In the genomic region with DNA sequence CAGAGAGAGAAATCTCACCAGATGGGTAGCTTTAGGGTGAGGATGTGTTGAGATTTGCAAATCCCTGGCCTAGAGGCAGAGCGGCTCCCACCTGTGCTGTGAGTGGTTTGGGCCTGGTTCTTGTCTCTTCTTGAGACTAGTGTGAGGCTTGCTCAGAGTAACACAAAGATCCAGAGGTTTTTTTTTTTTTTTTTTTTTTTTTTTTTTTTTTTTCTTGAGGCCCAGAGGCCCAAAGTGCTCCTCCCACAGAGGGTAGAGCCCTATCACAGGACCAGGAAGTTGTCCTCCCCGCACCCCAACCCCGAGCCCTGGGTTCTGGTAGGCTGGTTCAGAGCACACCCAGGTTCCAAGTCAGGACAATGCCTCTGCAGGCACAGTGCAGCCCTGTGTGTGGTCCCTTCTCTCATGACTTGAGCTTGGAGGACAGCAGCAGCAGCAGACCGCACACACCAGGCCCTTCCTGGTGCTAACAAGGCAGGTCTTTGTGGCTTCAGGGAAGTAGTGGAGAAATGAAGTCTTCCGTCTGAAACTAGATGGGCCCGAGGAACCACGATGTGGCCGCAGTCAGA, we compare ENCODE assay signal across 14 mouse cellular contexts. TPM values are rescaled to one million over a fixed set of nuclear protein-coding genes. Genes with fewer than 3 reads are reported as not detected.
DNase-seq lines count a peak whose midpoint lies in the region; ATAC-seq and TF ChIP-seq lines count a peak whose summit lies in the region.
"Had no signal": no experiment of that assay in that cellular context is flagged by ENCODE, and none has a peak within 500 bp of the region (broad histone marks: within the 10 kb centered on the region; RNA-seq: fewer than 3 reads in every experiment).

No protein-coding gene starts in this region.

- H3K9me3 ChIP-seq in CH12.LX (replicated peaks; ENCODE audit: low read length), result no peaks in the 10 kb centered on the region
- no peaks in the 10 kb centered on the region for H3K9me3 ChIP-seq in embryonic facial prominence, embryonic 12.5 days
- H3K9me3 ChIP-seq in limb, embryonic 12.5 days, result no peaks in the 10 kb centered on the region
- H3K9me3 ChIP-seq: megakaryocyte, embryonic 14.5 days had no signal

- H3K4me2 ChIP-seq in CH12.LX (ENCODE audit: insufficient read depth, low read depth, poor library complexity, severe bottlenecking), result no peak overlapping the region
- no peak overlapping the region for H3K4me2 ChIP-seq in embryonic facial prominence, embryonic 12.5 days (replicated peaks)
- H3K4me2 ChIP-seq in limb, embryonic 12.5 days, result no peak overlapping the region

- H3K4me3 ChIP-seq in CH12.LX (replicated peaks in 1 of 3; ENCODE audit: low read depth in 2 of 3, low read length in 2 of 3, poor library complexity in 1 of 3), result no peak overlapping the region
- H3K4me3 ChIP-seq in embryonic facial prominence, embryonic 12.5 days, result no peak overlapping the region
- H3K4me3 ChIP-seq in limb, embryonic 12.5 days (replicated peaks), result no peak overlapping the region
- H3K4me3 ChIP-seq: megakaryocyte, embryonic 14.5 days had no signal

- in situ Hi-C loops in CH12.LX (cut with MboI; ENCODE audit: low pct_ligation_motif_present, low pct_unique_long_range_greater_than_20kb, low sequenced_read_pairs), result no loop called here

- DNase-seq in CH12.LX (ENCODE audit: extremely low read depth) (no peak), ES-CJ7 (ENCODE audit: low read depth, low spot score) (peak; percentile 96)
- DNase-seq in urinary bladder, postnatal 36 days (ENCODE audit: low spot score in 2 of 2), result no peak
- no peak for DNase-seq in adrenal gland, postnatal 25 days
- no peak for DNase-seq in frontal cortex, postnatal 36 days (ENCODE audit: low spot score in 2 of 2)
- DNase-seq in left cerebral cortex, adult 9 months (ENCODE audit: low spot score in 2 of 2), result no peak
- DNase-seq: cerebellum, postnatal 10 days; gastrocnemius, postnatal 14 days; kidney, postnatal 25 days; right cerebral cortex, postnatal 4 days had no signal

- TF ChIP-seq CTCF in CH12.LX (conservative IDR thresholded peaks at IDR 0.05 in 1 of 2, IDR thresholded peaks at IDR 0.05 in 1 of 2; ENCODE audit: low read depth in 2 of 2, low read length in 2 of 2), result no peak

- no peak for TF ChIP-seq EP300 in CH12.LX (IDR thresholded peaks at IDR 0.05; ENCODE audit: low read length)

- no peak for TF ChIP-seq RAD21 in CH12.LX (IDR thresholded peaks at IDR 0.05; ENCODE audit: low read depth, low read length)

- no peaks in the 10 kb centered on the region for H3K36me3 ChIP-seq in CH12.LX (replicated peaks in 1 of 2; ENCODE audit: control insufficient read depth in 1 of 2, insufficient read depth in 1 of 2, low read length in 1 of 2)
- no peaks in the 10 kb centered on the region for H3K36me3 ChIP-seq in embryonic facial prominence, embryonic 12.5 days
- no peaks in the 10 kb centered on the region for H3K36me3 ChIP-seq in limb, embryonic 12.5 days

- no peaks in the 10 kb centered on the region for H3K79me2 ChIP-seq in CH12.LX (replicated peaks; ENCODE audit: control insufficient read depth, extremely low read depth, insufficient read depth, poor library complexity, severe bottlenecking)

- TF ChIP-seq POLR2A in CH12.LX (IDR thresholded peaks at IDR 0.05; ENCODE audit: low read depth, low read length), result no peak

- no peak overlapping the region for H3K27ac ChIP-seq in CH12.LX (ENCODE audit: insufficient read depth, low read depth)
- 0 out of 2 replicates have a peak overlapping the region, but pooled peaks have one; percentile 17 for H3K27ac ChIP-seq in embryonic facial prominence, embryonic 12.5 days
- H3K27ac ChIP-seq in limb, embryonic 12.5 days, result peak overlapping the region; percentile 35; the same call in 1 of the 2 replicates

- WGBS in embryonic facial prominence, embryonic 12.5 days, result 52% methylated on average over 8 of the region's 8 CpGs
- WGBS in limb, embryonic 12.5 days, result 72% methylated on average over 8 of the region's 8 CpGs

- H3K27me3 ChIP-seq in CH12.LX (replicated peaks), result peaks cover 89% of the 10 kb centered on the region
- peaks cover 3% of the 10 kb centered on the region for H3K27me3 ChIP-seq in embryonic facial prominence, embryonic 12.5 days
- H3K27me3 ChIP-seq in limb, embryonic 12.5 days, result 0 out of 2 replicates have a peak, but pooled peaks cover 8% of the 10 kb centered on the region

- no peaks in the 10 kb centered on the region for H3K4me1 ChIP-seq in CH12.LX (ENCODE audit: control insufficient read depth in 1 of 2, insufficient read depth in 2 of 2)
- H3K4me1 ChIP-seq in embryonic facial prominence, embryonic 12.5 days, result peaks cover 22% of the 10 kb centered on the region
- H3K4me1 ChIP-seq in limb, embryonic 12.5 days (replicated peaks), result peaks cover 61% of the 10 kb centered on the region
- H3K4me1 ChIP-seq: megakaryocyte, embryonic 14.5 days had no signal

- dilution Hi-C loops in CH12.LX (cut with MboI; ENCODE audit: extremely low pct_ligation_motif_present, extremely low pct_unique_long_range_greater_than_20kb, low sequenced_read_pairs), result no loop called here

- H3K9ac ChIP-seq in CH12.LX (ENCODE audit: insufficient read depth, low read depth), result no peak overlapping the region
- H3K9ac ChIP-seq in embryonic facial prominence, embryonic 12.5 days, result no peak overlapping the region
- no peak overlapping the region for H3K9ac ChIP-seq in limb, embryonic 12.5 days (replicated peaks)

- no peak for ATAC-seq in embryonic facial prominence, embryonic 12.5 days (ENCODE audit: insufficient number of reproducible peaks, insufficient read depth, low FRiP score, low TSS enrichment)
- peak; percentile 27 for ATAC-seq in limb, embryonic 12.5 days (ENCODE audit: insufficient number of reproducible peaks, insufficient read depth, low FRiP score, low TSS enrichment, low read depth)
- ATAC-seq: activated CD4-positive, CD25-positive, alpha-beta regulatory T cell, adult 4 months had no signal

TF ChIP-seq in CH12.LX, 34 proteins besides CTCF, POLR2A, EP300 and RAD21:
- TF ChIP-seq SIN3A (IDR thresholded peaks at IDR 0.05; ENCODE audit: low read length) (no peak), UBTF (IDR thresholded peaks at IDR 0.05; ENCODE audit: low read depth, low read length) (no peak), ZNF384 (IDR thresholded peaks at IDR 0.05; ENCODE audit: low read depth, low read length) (peak; percentile 49)

RNA-seq across cellular contexts. Expression of gene Sema5b, which starts 44.3 kb away (rescaled TPM):
- total RNA-seq in CH12.LX (2012; rRNA removed), result 0.04 TPM in 1 of 2 replicates, not detected in the other
- not detected in 2 replicates for total RNA-seq in CH12.LX (2014; rRNA removed)
- polyA plus RNA-seq in CH12.LX (2012; ENCODE audit: insufficient read length, low read depth), result not detected in 2 replicates
- 9.2 and 11.3 TPM in 2 replicates for polyA plus RNA-seq in embryonic facial prominence, embryonic 12.5 days (2016; fragmentation: Nextera tagmentation; extraction: Ambion mirVana)
- polyA plus RNA-seq in limb, embryonic 12.5 days (2016; fragmentation: Nextera tagmentation; extraction: Ambion mirVana), result 9.4 and 10.0 TPM in 2 replicates
- total RNA-seq in adrenal gland, postnatal 25 days (2021), result 5.4 and 6.4 TPM in 2 replicates
- polyA plus RNA-seq: activated CD4-positive, CD25-positive, alpha-beta regulatory T cell, adult 4 months had no signal

Comparison
In these comparisons a context has a peak if more than half of its experiments do, and no peak if none do; other contexts are left out.
1. RNA of gene Sema5b, which starts 44.3 kb away (polyA plus RNA-seq): 9.4 to 10.0 TPM in limb, embryonic 12.5 days and 9.2 to 11.3 TPM in embryonic facial prominence, embryonic 12.5 days; not detected in CH12.LX; every median in the first group is over 10 times any median in the second.